Mouse (Mus musculus): Measurements from ENCODE around the gene Arl8a.

GRCm38 (mm10) chr1:135148996-135149395, 2.4 kb downstream of the Arl8a start:
- TF ChIP-seq GATA2 (IDR thresholded peaks at IDR 0.05; ENCODE audit: borderline replicate concordance, low read depth, low read length) (no peak), CTCF (IDR thresholded peaks at IDR 0.05; ENCODE audit: low read depth, low read length) (no peak)
